Mouse (Mus musculus): ENCODE measurements around the gene Abcg4. TPM values are rescaled to one million over a fixed set of nuclear protein-coding genes. Genes with fewer than 3 reads are reported as not detected.

Abcg4 gene
- polyA plus RNA-seq, 1 experiment from 2014 or later = 9.2 TPM

GRCm38 (mm10) chr9:44231609-44232008 is 56.8 kb downstream of the Abcg4 start:
- no peak for ATAC-seq
- Histone ChIP-seq H3K27ac (no peak overlapping the region), H3K9ac (peak overlapping the region; percentile 30; the same call in 1 of the 2 replicates), H3K27me3 (no peaks in the 10 kb centered on the region), H3K4me3 (peak overlapping the region; percentile 88; the same call in 1 of the 2 replicates), H3K4me2 (peak overlapping the region; percentile 84), H3K4me1 (peaks cover 28% of the 10 kb centered on the region), H3K36me3 (ENCODE audit: poor library complexity, severe bottlenecking) (0 out of 2 replicates have a peak, but pooled peaks cover 5% of the 10 kb centered on the region), H3K9me3 (replicated peaks) (no peaks in the 10 kb centered on the region)

DNA sequence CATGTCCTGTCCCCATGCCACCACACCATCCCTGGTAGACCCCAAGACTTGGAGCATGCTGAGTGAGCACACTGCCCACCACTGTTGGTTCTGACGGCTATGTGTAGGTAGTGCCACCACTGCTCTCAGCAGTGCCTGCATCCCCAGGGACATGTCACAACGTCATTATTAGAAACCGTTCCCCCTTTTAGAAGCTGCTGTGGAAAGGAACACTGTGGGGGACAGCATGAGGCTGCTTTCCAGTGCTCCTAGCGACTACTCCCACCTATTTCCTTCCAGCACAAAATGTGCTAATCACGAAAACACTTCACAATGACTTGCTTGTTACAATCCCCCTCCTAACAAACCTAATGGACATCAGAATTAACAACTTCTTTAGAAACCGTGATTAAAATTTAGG is 62.4 kb downstream of the Abcg4 start:
- no peak overlapping the region for H3K4me2 ChIP-seq
- no peak for ATAC-seq
- 0 out of 2 replicates have a peak, but pooled peaks cover 5% of the 10 kb centered on the region for H3K36me3 ChIP-seq (ENCODE audit: poor library complexity, severe bottlenecking)
- WGBS = 59% methylated on average over 6 of the region's 6 CpGs
- H3K4me1 ChIP-seq = peaks cover 4% of the 10 kb centered on the region; the same call in 1 of the 2 replicates
- H3K27me3 ChIP-seq = no peaks in the 10 kb centered on the region
- H3K27ac ChIP-seq = no peak overlapping the region
- no peak overlapping the region for H3K4me3 ChIP-seq
- no peaks in the 10 kb centered on the region for H3K9me3 ChIP-seq (replicated peaks)
- no peak overlapping the region for H3K9ac ChIP-seq

Small RNA genes within 50 kb of the gene (microRNA-seq; reads per million reads assigned to microRNA genes)
- gene Gm44335 = not detected

Other genes starting within 250 kb of the Abcg4 start
- gene Thy1, start 245.2 kb downstream of the Abcg4 start, polyA plus RNA-seq (2015; fragmentation: Nextera tagmentation; extraction: Ambion mirVana) = 0.31 and 0.98 TPM in 2 replicates
- 7.1 and 8.6 TPM in 2 replicates for gene Usp2, start 221.6 kb downstream of the Abcg4 start, polyA plus RNA-seq (2015; fragmentation: Nextera tagmentation; extraction: Ambion mirVana)
- gene Mfrp, start 186.9 kb downstream of the Abcg4 start, polyA plus RNA-seq (2015; fragmentation: Nextera tagmentation; extraction: Ambion mirVana) = 0.06 and 0.23 TPM in 2 replicates
- gene C1qtnf5, start 181.4 kb downstream of the Abcg4 start, polyA plus RNA-seq (2015; fragmentation: Nextera tagmentation; extraction: Ambion mirVana) = 1.0 and 1.2 TPM in 2 replicates
- 0.19 TPM in 1 of 2 replicates, not detected in the other for gene Gm49380, start 175.1 kb downstream of the Abcg4 start, polyA plus RNA-seq (2015; fragmentation: Nextera tagmentation; extraction: Ambion mirVana)
- gene Rnf26, start 175.1 kb downstream of the Abcg4 start, polyA plus RNA-seq (2015; fragmentation: Nextera tagmentation; extraction: Ambion mirVana) = 45.7 and 50.1 TPM in 2 replicates
- gene Mcam, start 154.1 kb downstream of the Abcg4 start, polyA plus RNA-seq (2015; fragmentation: Nextera tagmentation; extraction: Ambion mirVana) = 15.6 and 16.7 TPM in 2 replicates
- gene Cbl, start 54.6 kb downstream of the Abcg4 start, polyA plus RNA-seq (2015; fragmentation: Nextera tagmentation; extraction: Ambion mirVana) = 25.2 and 26.4 TPM in 2 replicates
- not detected in 2 replicates for gene Ccdc153, start 47.9 kb downstream of the Abcg4 start, polyA plus RNA-seq (2015; fragmentation: Nextera tagmentation; extraction: Ambion mirVana)
- gene Pdzd3, start 37.1 kb downstream of the Abcg4 start, polyA plus RNA-seq (2015; fragmentation: Nextera tagmentation; extraction: Ambion mirVana) = 0.39 and 0.40 TPM in 2 replicates
- 4.4 and 4.5 TPM in 2 replicates for gene Nlrx1, start 20.0 kb downstream of the Abcg4 start, polyA plus RNA-seq (2015; fragmentation: Nextera tagmentation; extraction: Ambion mirVana)
- gene Hinfp, start 17.1 kb upstream of the Abcg4 start, polyA plus RNA-seq (2015; fragmentation: Nextera tagmentation; extraction: Ambion mirVana) = 30.5 and 38.4 TPM in 2 replicates
- gene C2cd2l, start 31.7 kb upstream of the Abcg4 start, polyA plus RNA-seq (2015; fragmentation: Nextera tagmentation; extraction: Ambion mirVana) = 14.0 and 19.6 TPM in 2 replicates
- 36.8 and 40.1 TPM in 2 replicates for gene Dpagt1, start 37.4 kb upstream of the Abcg4 start, polyA plus RNA-seq (2015; fragmentation: Nextera tagmentation; extraction: Ambion mirVana)
- 393 TPM in 2 replicates for gene H2afx, start 46.1 kb upstream of the Abcg4 start, polyA plus RNA-seq (2015; fragmentation: Nextera tagmentation; extraction: Ambion mirVana)
- 91.6 and 92.2 TPM in 2 replicates for gene Hmbs, start 55.6 kb upstream of the Abcg4 start, polyA plus RNA-seq (2015; fragmentation: Nextera tagmentation; extraction: Ambion mirVana)
- gene Vps11, start 73.1 kb upstream of the Abcg4 start, polyA plus RNA-seq (2015; fragmentation: Nextera tagmentation; extraction: Ambion mirVana) = 34.9 and 37.9 TPM in 2 replicates
- 22.4 and 26.5 TPM in 2 replicates for gene Hyou1, start 90.9 kb upstream of the Abcg4 start, polyA plus RNA-seq (2015; fragmentation: Nextera tagmentation; extraction: Ambion mirVana)
- gene Slc37a4, start 108.2 kb upstream of the Abcg4 start, polyA plus RNA-seq (2015; fragmentation: Nextera tagmentation; extraction: Ambion mirVana) = 23.3 and 29.6 TPM in 2 replicates
- gene Rps25, start 118.5 kb upstream of the Abcg4 start, polyA plus RNA-seq (2015; fragmentation: Nextera tagmentation; extraction: Ambion mirVana) = 1,416 and 1,661 TPM in 2 replicates
- 311 and 314 TPM in 2 replicates for gene Trappc4, start 119.0 kb upstream of the Abcg4 start, polyA plus RNA-seq (2015; fragmentation: Nextera tagmentation; extraction: Ambion mirVana)
- gene Ccdc84, start 130.0 kb upstream of the Abcg4 start, polyA plus RNA-seq (2015; fragmentation: Nextera tagmentation; extraction: Ambion mirVana) = 29.1 and 30.3 TPM in 2 replicates
- gene Foxr1, start 152.5 kb upstream of the Abcg4 start, polyA plus RNA-seq (2015; fragmentation: Nextera tagmentation; extraction: Ambion mirVana) = not detected in 2 replicates
- gene Upk2, start 166.4 kb upstream of the Abcg4 start, polyA plus RNA-seq (2015; fragmentation: Nextera tagmentation; extraction: Ambion mirVana) = not detected in 2 replicates
- 8.6 and 9.1 TPM in 2 replicates for gene Bcl9l, start 194.2 kb upstream of the Abcg4 start, polyA plus RNA-seq (2015; fragmentation: Nextera tagmentation; extraction: Ambion mirVana)